Mouse (Mus musculus) embryonic fibroblast, embryonic 13.5 days (primary cell): Measurements from ENCODE around the gene Tppp3. TPM values are rescaled to one million over a fixed set of nuclear protein-coding genes. Genes with fewer than 3 reads are reported as not detected.

ENCODE experiments used
- H3K27ac ChIP-seq: 2 replicates; pipeline ENCODE4 v1.5.1; 2012; ENCODE audit warnings: low read length, control low read depth, inconsistent platforms; ENCODE audit not compliant: insufficient read depth
- H3K4me1 ChIP-seq: 2 replicates; pipeline ENCODE4 v1.6.1; 2011; ENCODE audit warnings: low read length; ENCODE audit not compliant: control insufficient read depth, insufficient read depth
- H3K4me3 ChIP-seq: 2 replicates; pipeline ENCODE4 v1.5.1; 2011; ENCODE audit warnings: mild to moderate bottlenecking, control low read depth, low read length; ENCODE audit not compliant: insufficient read depth
- CTCF ChIP-seq: IDR thresholded peaks from 2 replicates; pipeline ENCODE4 v1.5.1; 2011; ENCODE audit warnings: mild to moderate bottlenecking, control low read depth, low read length, moderate library complexity, borderline replicate concordance; ENCODE audit not compliant: insufficient read depth
- POLR2A ChIP-seq: IDR thresholded peaks from 2 replicates; pipeline ENCODE4 v1.6.1; 2011; ENCODE audit warnings: low read depth, mild to moderate bottlenecking, control low read depth, low read length, moderate library complexity
- polyA plus RNA-seq: library from polyadenylated mRNA; stranded (reverse); fragments of >200 nt; gene quantifications from 2 replicates; pipeline ENCODE4 v1.2.4, GENCODE M21; 2011; ENCODE audit warnings: low read depth; ENCODE audit not compliant: missing spikeins, insufficient read length

The Tppp3 gene
- polyA plus RNA-seq: 8.5 and 10.0 TPM in 2 replicates

DNA sequence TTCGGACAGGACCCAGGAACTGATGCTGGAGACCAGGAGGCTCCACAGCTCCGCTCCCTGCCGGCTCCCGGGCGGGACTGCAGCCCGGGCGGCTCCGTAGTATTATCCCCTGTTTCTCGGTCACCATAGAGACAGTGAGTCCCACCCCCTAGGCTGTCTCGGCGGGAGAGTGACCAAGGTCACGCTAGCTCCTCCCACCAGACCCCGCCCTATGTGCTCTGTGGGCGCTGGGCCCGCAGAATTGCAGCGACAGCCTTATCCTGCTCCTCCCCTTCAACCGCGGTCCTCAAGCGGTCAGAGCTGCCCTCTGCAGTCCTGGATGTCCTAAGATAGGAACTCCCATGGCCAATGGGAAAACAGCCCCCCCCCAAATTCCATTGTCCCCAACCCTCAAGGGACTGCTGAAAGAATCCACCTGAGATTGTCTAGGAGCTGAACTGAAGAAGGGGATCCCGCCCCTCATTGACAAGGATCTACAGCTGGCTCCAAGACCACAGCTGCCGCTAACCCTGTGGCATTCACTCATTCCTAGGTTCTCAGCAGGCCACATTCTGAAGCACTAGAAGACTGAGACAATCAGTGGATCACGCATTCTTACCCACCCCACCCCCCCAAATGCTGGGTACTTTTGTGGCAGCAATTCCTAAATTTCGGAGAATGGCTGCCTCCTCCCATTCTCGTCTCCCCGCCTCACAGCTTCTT, at the start of gene Tppp3:
Gene Tppp3, minus strand, starts transcription at position 213 of the 702 bp plus-strand sequence.
- TF ChIP-seq POLR2A (peak; percentile 52), CTCF (peak; percentile 30; the same call in 1 of the 2 replicates)
- no peak within 1 kb of the TSS for H3K27ac ChIP-seq
- H3K4me3 ChIP-seq: peak within 1 kb of the TSS; percentile 31
- H3K4me1 ChIP-seq: peaks cover 7% of the 10 kb centered on the region

DNA sequence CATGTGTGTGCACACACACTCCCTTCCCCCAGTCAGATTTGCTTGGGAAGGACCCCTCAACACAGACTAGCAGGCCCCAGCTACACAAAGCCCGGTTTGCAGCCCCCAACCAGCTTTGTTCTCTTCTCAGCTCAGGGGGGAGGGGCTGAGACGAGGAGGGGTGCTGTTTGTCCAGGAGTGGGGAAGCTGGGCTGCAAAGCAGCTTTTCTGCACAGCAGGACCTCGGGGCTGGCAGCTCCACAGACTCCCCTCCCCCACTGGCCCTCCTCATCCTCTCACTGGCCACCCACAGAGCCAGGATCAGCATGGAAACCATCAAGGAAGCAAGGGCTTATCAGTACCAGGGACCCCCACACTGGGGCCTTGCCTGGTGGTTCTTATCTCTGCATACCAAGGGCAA, 49.7 kb upstream of the Tppp3 start:
- H3K4me1 ChIP-seq: 0 out of 2 replicates have a peak, but pooled peaks cover 4% of the 10 kb centered on the region
- TF ChIP-seq CTCF (no peak), POLR2A (no peak)
- no peak overlapping the region for H3K27ac ChIP-seq
- H3K4me3 ChIP-seq: no peak overlapping the region

DNA sequence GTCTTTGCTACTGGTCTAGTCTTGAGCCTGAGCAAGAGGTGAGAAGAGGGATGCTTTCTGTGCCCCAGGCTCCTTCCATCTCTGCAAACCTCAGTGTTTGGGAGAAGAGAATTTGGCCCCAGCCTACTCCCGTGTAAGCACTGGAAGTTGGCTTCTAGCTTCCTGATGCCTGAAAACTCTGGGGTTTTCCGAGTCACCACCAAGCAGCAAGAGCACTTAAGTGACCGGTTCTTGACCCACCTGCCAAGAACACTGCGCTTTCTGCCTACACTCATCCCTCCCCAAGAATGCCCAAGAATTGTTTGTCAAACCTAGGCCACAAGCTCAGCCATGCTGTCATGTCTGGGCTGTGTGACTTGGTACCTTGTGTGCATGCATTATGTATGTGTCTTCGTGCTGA, 49.2 kb upstream of the Tppp3 start:
- TF ChIP-seq CTCF: no peak
- no peak for TF ChIP-seq POLR2A
- Histone ChIP-seq H3K4me1 (0 out of 2 replicates have a peak, but pooled peaks cover 4% of the 10 kb centered on the region), H3K27ac (no peak overlapping the region), H3K4me3 (no peak overlapping the region)

DNA sequence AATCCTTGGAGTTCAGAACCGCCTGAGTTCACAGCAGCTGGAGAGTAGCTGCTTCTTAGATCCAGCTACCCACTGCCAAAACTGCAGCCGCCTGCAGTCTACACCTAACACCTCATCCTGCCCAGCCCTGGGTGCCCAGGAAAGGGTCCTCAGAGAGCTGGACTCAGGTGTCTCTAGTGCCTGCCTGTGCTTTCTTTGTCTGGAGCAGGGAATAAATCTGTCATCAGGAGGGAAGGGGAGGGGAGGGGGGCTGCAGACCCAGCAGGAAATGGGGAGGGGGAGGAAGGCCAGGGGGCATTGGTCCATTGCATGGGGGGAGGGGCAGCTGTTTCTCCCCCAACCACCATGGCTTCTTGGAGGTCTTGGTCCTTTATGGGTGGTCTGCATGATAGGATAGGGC, 48.3 kb upstream of the Tppp3 start:
- H3K27ac ChIP-seq: no peak overlapping the region
- H3K4me1 ChIP-seq: peaks cover 8% of the 10 kb centered on the region
- no peak overlapping the region for H3K4me3 ChIP-seq
- TF ChIP-seq CTCF: no peak
- TF ChIP-seq POLR2A: no peak

DNA sequence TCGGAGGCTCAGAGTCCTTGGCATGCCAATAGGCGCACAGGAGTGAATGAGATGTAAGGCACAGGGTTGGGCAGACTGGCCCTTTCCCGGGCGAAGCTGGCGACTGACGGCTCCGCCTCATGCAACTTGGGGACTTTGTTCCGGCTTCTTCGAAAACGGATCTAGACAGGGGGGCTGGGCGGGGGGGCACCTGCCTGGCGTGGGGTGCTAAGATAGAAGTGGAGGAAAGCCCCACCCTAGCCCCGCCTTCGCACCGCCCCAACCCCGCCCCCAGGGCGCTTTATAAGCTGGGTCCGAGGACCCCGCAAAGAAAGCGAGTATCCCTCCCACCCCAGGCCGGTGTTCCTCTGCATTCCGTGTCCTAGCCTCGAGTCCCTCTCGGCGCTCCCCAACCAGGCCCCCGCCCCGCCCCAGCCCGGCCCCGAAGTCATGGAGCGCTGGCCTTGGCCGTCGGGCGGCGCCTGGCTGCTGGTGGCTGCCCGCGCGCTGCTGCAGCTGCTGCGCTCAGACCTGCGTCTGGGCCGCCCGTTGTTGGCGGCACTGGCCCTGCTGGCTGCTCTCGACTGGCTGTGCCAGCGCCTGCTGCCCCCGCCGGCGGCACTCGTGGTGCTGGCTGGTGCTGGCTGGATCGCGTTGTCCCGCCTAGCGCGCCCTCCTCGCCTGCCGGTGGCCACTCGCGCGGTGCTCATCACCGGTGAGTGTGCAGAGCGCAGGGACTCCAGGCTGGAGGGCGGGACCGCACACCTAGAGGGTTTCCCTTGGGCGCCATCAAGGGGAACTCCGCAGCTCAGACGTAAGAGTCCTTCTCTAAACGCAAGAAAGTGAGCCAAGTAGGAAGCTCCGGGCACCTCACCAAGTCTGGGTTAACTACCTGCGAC, 47.3 kb upstream of the Tppp3 start, which contains the start of gene Hsd11b2:
Gene Hsd11b2, plus strand, starts transcription at position 320 of the 878 bp plus-strand sequence.
- TF ChIP-seq POLR2A (no peak), CTCF (no peak)
- peaks cover 11% of the 10 kb centered on the region for H3K4me1 ChIP-seq

DNA sequence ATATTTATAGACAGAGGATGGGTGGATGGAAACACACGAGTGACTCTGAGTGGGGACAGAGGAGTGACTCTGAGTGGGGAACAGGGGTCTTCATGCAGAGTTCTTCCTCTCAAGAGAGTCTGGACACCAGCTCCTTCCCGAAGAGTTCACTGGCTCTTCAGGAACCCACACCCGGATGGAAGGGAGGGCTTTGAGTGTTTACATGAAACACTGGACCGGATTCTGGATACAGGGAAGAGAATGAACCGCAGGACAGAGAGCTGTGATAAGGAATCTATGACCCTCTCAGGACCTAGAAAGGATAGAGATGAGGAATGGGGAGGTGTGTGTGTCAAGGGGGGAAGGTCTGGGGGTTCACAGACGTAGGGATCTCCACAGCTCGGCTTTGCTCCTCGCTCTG, 46.0 kb upstream of the Tppp3 start:
- no peak for TF ChIP-seq POLR2A
- no peak for TF ChIP-seq CTCF
- Histone ChIP-seq H3K27ac (no peak overlapping the region), H3K4me3 (no peak overlapping the region), H3K4me1 (peaks cover 11% of the 10 kb centered on the region)

More for the DNA sequence above, 47.3 kb upstream of the Tppp3 start, which contains the start of gene Hsd11b2:
- Histone ChIP-seq H3K4me3 (0 out of 2 replicates have a peak within 1 kb of the TSS, but pooled peaks have one; percentile 8), H3K27ac (no peak within 1 kb of the TSS)

DNA sequence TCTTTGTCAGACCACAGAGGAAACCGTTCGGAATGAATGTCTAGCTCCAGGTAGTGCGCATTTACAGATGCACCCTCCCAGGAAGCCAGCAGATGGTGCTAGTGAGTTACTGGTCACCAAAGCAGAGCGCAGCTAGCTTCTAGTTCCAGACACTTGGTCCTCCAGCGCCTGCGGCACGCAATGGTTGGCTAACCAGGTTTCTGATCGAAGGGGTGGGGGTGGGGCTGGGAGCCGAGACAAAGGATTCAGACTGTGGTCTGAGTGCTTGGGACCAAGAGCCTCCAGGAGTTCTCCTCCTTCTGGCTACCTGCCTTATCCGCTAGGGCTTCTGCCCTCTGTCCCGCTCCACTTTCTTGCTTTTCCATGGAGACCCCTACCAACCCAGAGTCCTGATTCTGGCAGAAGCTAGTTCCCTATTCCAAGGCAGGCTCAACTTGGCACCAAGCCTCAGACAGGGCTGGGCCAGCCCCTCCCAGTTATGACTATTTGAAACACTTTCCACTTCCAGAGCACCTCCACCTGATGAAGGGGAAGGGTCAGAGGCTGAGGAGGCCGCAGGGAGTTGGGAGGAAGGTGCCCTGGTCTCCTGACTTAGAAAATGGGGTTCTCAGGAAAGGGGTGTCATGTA, 44.8 kb upstream of the Tppp3 start:
- Histone ChIP-seq H3K27ac (no peak overlapping the region), H3K4me3 (no peak overlapping the region), H3K4me1 (peaks cover 11% of the 10 kb centered on the region)
- TF ChIP-seq CTCF (peak; percentile 94), POLR2A (no peak)

DNA sequence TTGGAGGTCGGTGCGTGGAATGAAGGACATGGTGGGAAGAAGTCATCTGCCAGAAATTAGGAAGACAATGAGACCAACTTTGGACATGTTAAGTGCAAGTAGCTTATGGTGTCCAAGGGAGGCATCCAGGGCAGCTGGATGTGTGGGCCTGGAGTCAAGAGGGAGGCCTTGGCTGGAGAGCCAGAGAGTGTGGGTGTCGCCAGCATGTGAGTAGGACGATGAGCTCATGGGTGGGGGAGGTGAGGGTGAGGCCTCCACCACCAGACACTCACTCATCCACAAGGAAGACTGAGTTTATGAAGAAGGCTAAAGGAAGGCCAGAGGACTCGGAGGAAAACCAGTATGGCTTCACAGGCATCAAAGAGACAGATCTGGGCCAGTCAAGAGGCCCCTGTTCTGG, 43.3 kb upstream of the Tppp3 start:
- Histone ChIP-seq H3K4me3 (no peak overlapping the region), H3K4me1 (peaks cover 13% of the 10 kb centered on the region), H3K27ac (no peak overlapping the region)
- no peak for TF ChIP-seq CTCF

DNA sequence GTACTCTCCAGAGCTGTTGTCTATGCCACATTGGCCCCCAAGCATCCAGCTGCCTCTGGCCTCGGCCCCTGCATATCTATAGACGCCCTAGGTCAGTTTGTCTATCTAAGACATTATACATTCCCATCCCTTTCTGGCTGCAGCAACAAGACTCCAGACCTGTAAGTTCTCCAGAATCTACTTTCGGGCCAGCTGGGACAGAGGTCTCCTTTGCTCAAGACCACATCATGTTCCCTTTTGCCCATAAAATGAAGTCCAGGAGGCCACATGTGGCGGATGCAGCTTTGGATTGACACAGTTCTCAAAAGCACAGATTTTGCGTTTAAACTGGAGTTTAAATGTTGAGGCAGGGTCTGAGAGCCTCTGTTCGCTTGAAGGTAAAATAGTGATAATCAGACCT, 42.9 kb upstream of the Tppp3 start:
- Histone ChIP-seq H3K27ac (no peak overlapping the region), H3K4me3 (no peak overlapping the region), H3K4me1 (peaks cover 13% of the 10 kb centered on the region)
- TF ChIP-seq CTCF (no peak), POLR2A (no peak)
